Mouse (Mus musculus): ENCODE results near the gene Ampd2. TPM values are rescaled to one million over a fixed set of nuclear protein-coding genes. Genes with fewer than 3 reads are reported as not detected.

Ampd2 gene
- polyA plus RNA-seq, 1 experiment from 2014 or later, result 45.9 TPM

Other genes starting within 250 kb of the Ampd2 start
- gene Eps8l3, start 209.4 kb downstream of the Ampd2 start, polyA plus RNA-seq (2014; fragmentation: Nextera tagmentation; extraction: Ambion mirVana), result not detected in 2 replicates
- gene Gstm5, start 190.8 kb downstream of the Ampd2 start, polyA plus RNA-seq (2014; fragmentation: Nextera tagmentation; extraction: Ambion mirVana), result 245 and 277 TPM in 2 replicates
- 83.0 and 85.0 TPM in 2 replicates for gene Gstm7, start 154.8 kb downstream of the Ampd2 start, polyA plus RNA-seq (2014; fragmentation: Nextera tagmentation; extraction: Ambion mirVana)
- gene Gstm6, start 142.9 kb downstream of the Ampd2 start, polyA plus RNA-seq (2014; fragmentation: Nextera tagmentation; extraction: Ambion mirVana), result 13.3 and 14.4 TPM in 2 replicates
- not detected in 2 replicates for gene Gstm3, start 117.4 kb downstream of the Ampd2 start, polyA plus RNA-seq (2014; fragmentation: Nextera tagmentation; extraction: Ambion mirVana)
- gene Gstm2, start 100.2 kb downstream of the Ampd2 start, polyA plus RNA-seq (2014; fragmentation: Nextera tagmentation; extraction: Ambion mirVana), result 1.4 and 6.2 TPM in 2 replicates
- gene Gstm1, start 68.7 kb downstream of the Ampd2 start, polyA plus RNA-seq (2014; fragmentation: Nextera tagmentation; extraction: Ambion mirVana), result 58.9 and 87.2 TPM in 2 replicates
- 16.0 and 17.5 TPM in 2 replicates for gene Gstm4, start 41.8 kb downstream of the Ampd2 start, polyA plus RNA-seq (2014; fragmentation: Nextera tagmentation; extraction: Ambion mirVana)
- 0.13 and 0.30 TPM in 2 replicates for gene Gnat2, start 6.1 kb upstream of the Ampd2 start, polyA plus RNA-seq (2014; fragmentation: Nextera tagmentation; extraction: Ambion mirVana)
- 107 and 150 TPM in 2 replicates for gene Gnai3, start 59.5 kb upstream of the Ampd2 start, polyA plus RNA-seq (2014; fragmentation: Nextera tagmentation; extraction: Ambion mirVana)
- gene Gpr61, start 68.2 kb upstream of the Ampd2 start, polyA plus RNA-seq (2014; fragmentation: Nextera tagmentation; extraction: Ambion mirVana), result 1.4 and 2.6 TPM in 2 replicates
- gene Amigo1, start 99.7 kb upstream of the Ampd2 start, polyA plus RNA-seq (2014; fragmentation: Nextera tagmentation; extraction: Ambion mirVana), result 10.2 and 10.3 TPM in 2 replicates
- 2.7 and 4.3 TPM in 2 replicates for gene Cyb561d1, start 114.6 kb upstream of the Ampd2 start, polyA plus RNA-seq (2014; fragmentation: Nextera tagmentation; extraction: Ambion mirVana)
- 26.5 and 27.9 TPM in 2 replicates for gene Atxn7l2, start 124.3 kb upstream of the Ampd2 start, polyA plus RNA-seq (2014; fragmentation: Nextera tagmentation; extraction: Ambion mirVana)
- gene Sypl2, start 140.0 kb upstream of the Ampd2 start, polyA plus RNA-seq (2014; fragmentation: Nextera tagmentation; extraction: Ambion mirVana), result 0.42 and 0.43 TPM in 2 replicates
- 249 and 256 TPM in 2 replicates for gene Psma5, start 170.3 kb upstream of the Ampd2 start, polyA plus RNA-seq (2014; fragmentation: Nextera tagmentation; extraction: Ambion mirVana)
- gene Sort1, start 197.4 kb upstream of the Ampd2 start, polyA plus RNA-seq (2014; fragmentation: Nextera tagmentation; extraction: Ambion mirVana), result 23.4 and 28.6 TPM in 2 replicates

Data from midbrain, embryonic 14.5 days (tissue).